Mouse (Mus musculus) E14TG2a.4 (cell line): Measurements from ENCODE around the gene Myb.

ENCODE experiments used
- CTCF ChIP-seq: conservative IDR thresholded peaks from 2 replicates; pipeline ENCODE4 v1.5.1; 2014; ENCODE audit warnings: low read length
- POU5F1 ChIP-seq: IDR thresholded peaks from 2 replicates; pipeline ENCODE4 v1.6.1; 2014; ENCODE audit warnings: low read length, borderline replicate concordance

- TF ChIP-seq CTCF (no peak), POU5F1 (no peak)
Observed at GRCm38 (mm10) chr10:21095541-21095940, 65.2 kb downstream of the Myb start.
